Mouse (Mus musculus): Measurements from ENCODE around the gene Abhd17c. TPM values are rescaled to one million over a fixed set of nuclear protein-coding genes. Genes with fewer than 3 reads are reported as not detected.
"Not testable (repeated sequence)": the region's sequence is repeated elsewhere in the genome, so short reads cannot be mapped to it uniquely, and the experiment has no call there.

The Abhd17c gene
- total and polyA plus RNA-seq, 3 experiments, result 13.5 to 28.1 (median 22.8) TPM

GRCm38 (mm10) chr7:84185196-84185595, 33.5 kb upstream of the Abhd17c start:
- TF ChIP-seq GATA2 (IDR thresholded peaks at IDR 0.05; ENCODE audit: borderline replicate concordance, low read depth, low read length) (no peak), TAL1 (conservative IDR thresholded peaks at IDR 0.05; ENCODE audit: low read depth, low read length) (no peak), CTCF (IDR thresholded peaks at IDR 0.05; ENCODE audit: low read depth, low read length) (no peak), GATA1 (IDR thresholded peaks at IDR 0.05; ENCODE audit: borderline replicate concordance, low read length) (no peak), POLR2AphosphoS5 (IDR thresholded peaks at IDR 0.05; ENCODE audit: insufficient replicate concordance, low read depth, low read length) (no peak)
- H3K9me3 ChIP-seq (replicated peaks), result no peaks in the 10 kb centered on the region
- no peak overlapping the region for H3K4me3 ChIP-seq (ENCODE audit: low read depth, low read length)
- H3K4me1 ChIP-seq (ENCODE audit: insufficient read depth, low read depth, low read length), result no peaks in the 10 kb centered on the region
- DNase-seq (ENCODE audit: low spot score), result no peak
- no peaks in the 10 kb centered on the region for H3K27me3 ChIP-seq (ENCODE audit: insufficient read depth, low read length)
- no peak for ATAC-seq (ENCODE audit: extremely low read depth, insufficient number of reproducible peaks, low FRiP score, poor library complexity, severe bottlenecking)
- H3K36me3 ChIP-seq (replicated peaks), result no peaks in the 10 kb centered on the region

GRCm38 (mm10) chr7:84184703-84185102, 33.0 kb upstream of the Abhd17c start:
- TF ChIP-seq GATA2 (IDR thresholded peaks at IDR 0.05; ENCODE audit: borderline replicate concordance, low read depth, low read length) (no peak), GATA1 (IDR thresholded peaks at IDR 0.05; ENCODE audit: borderline replicate concordance, low read length) (no peak), TAL1 (conservative IDR thresholded peaks at IDR 0.05; ENCODE audit: low read depth, low read length) (no peak), CTCF (IDR thresholded peaks at IDR 0.05; ENCODE audit: low read depth, low read length) (no peak), POLR2AphosphoS5 (IDR thresholded peaks at IDR 0.05; ENCODE audit: insufficient replicate concordance, low read depth, low read length) (no peak)

GRCm38 (mm10) chr7:84178809-84179208, 27.1 kb upstream of the Abhd17c start:
- ATAC-seq (ENCODE audit: extremely low read depth, insufficient number of reproducible peaks, low FRiP score, poor library complexity, severe bottlenecking); H3K9me3 ChIP-seq (replicated peaks); DNase-seq (ENCODE audit: low spot score); H3K4me3 ChIP-seq (ENCODE audit: low read depth, low read length); H3K36me3 ChIP-seq (replicated peaks); H3K4me1 ChIP-seq (ENCODE audit: insufficient read depth, low read depth, low read length); H3K27me3 ChIP-seq (ENCODE audit: insufficient read depth, low read length): not testable (repeated sequence)

More at GRCm38 (mm10) chr7:84184703-84185102, 33.0 kb upstream of the Abhd17c start:
- no peak for DNase-seq (ENCODE audit: low spot score)
- H3K4me3 ChIP-seq (ENCODE audit: low read depth, low read length), result no peak overlapping the region
- no peaks in the 10 kb centered on the region for H3K4me1 ChIP-seq (ENCODE audit: insufficient read depth, low read depth, low read length)
- H3K9me3 ChIP-seq (replicated peaks), result no peaks in the 10 kb centered on the region
- H3K36me3 ChIP-seq (replicated peaks), result no peaks in the 10 kb centered on the region
- H3K27me3 ChIP-seq (ENCODE audit: insufficient read depth, low read length), result no peaks in the 10 kb centered on the region
- no peak for ATAC-seq (ENCODE audit: extremely low read depth, insufficient number of reproducible peaks, low FRiP score, poor library complexity, severe bottlenecking)

- H3K36me3 ChIP-seq (replicated peaks), result no peaks in the 10 kb centered on the region
- H3K4me1 ChIP-seq (ENCODE audit: insufficient read depth, low read depth, low read length), result no peaks in the 10 kb centered on the region
- H3K9me3 ChIP-seq (replicated peaks), result no peaks in the 10 kb centered on the region
- ATAC-seq (ENCODE audit: extremely low read depth, insufficient number of reproducible peaks, low FRiP score, poor library complexity, severe bottlenecking) (no peak), DNase-seq (ENCODE audit: low spot score) (no peak)
- H3K27me3 ChIP-seq (ENCODE audit: insufficient read depth, low read length), result peaks cover 12% of the 10 kb centered on the region
- no peak overlapping the region for H3K4me3 ChIP-seq (ENCODE audit: low read depth, low read length)
- TF ChIP-seq POLR2AphosphoS5 (IDR thresholded peaks at IDR 0.05; ENCODE audit: insufficient replicate concordance, low read depth, low read length) (no peak), GATA1 (IDR thresholded peaks at IDR 0.05; ENCODE audit: borderline replicate concordance, low read length) (no peak), CTCF (IDR thresholded peaks at IDR 0.05; ENCODE audit: low read depth, low read length) (no peak), GATA2 (IDR thresholded peaks at IDR 0.05; ENCODE audit: borderline replicate concordance, low read depth, low read length) (no peak), TAL1 (conservative IDR thresholded peaks at IDR 0.05; ENCODE audit: low read depth, low read length) (no peak)
These were observed 23.2 kb upstream of the Abhd17c start for GRCm38 (mm10) chr7:84174655-84175448.

- Histone ChIP-seq H3K27me3 (ENCODE audit: insufficient read depth, low read length) (peaks cover 14% of the 10 kb centered on the region), H3K4me3 (ENCODE audit: low read depth, low read length) (no peak overlapping the region), H3K36me3 (replicated peaks) (no peaks in the 10 kb centered on the region), H3K9me3 (replicated peaks) (no peaks in the 10 kb centered on the region), H3K4me1 (ENCODE audit: insufficient read depth, low read depth, low read length) (no peaks in the 10 kb centered on the region)
- TF ChIP-seq GATA2 (IDR thresholded peaks at IDR 0.05; ENCODE audit: borderline replicate concordance, low read depth, low read length), result no peak
- no peak for TF ChIP-seq POLR2AphosphoS5 (IDR thresholded peaks at IDR 0.05; ENCODE audit: insufficient replicate concordance, low read depth, low read length)
- TF ChIP-seq TAL1 (conservative IDR thresholded peaks at IDR 0.05; ENCODE audit: low read depth, low read length), result no peak
- no peak for TF ChIP-seq GATA1 (IDR thresholded peaks at IDR 0.05; ENCODE audit: borderline replicate concordance, low read length)
- no peak for TF ChIP-seq CTCF (IDR thresholded peaks at IDR 0.05; ENCODE audit: low read depth, low read length)
- ATAC-seq (ENCODE audit: extremely low read depth, insufficient number of reproducible peaks, low FRiP score, poor library complexity, severe bottlenecking) (no peak), DNase-seq (ENCODE audit: low spot score) (no peak)
These were observed 21.7 kb upstream of the Abhd17c start for GRCm38 (mm10) chr7:84173394-84173793.

GRCm38 (mm10) chr7:84171177-84171787, 19.6 kb upstream of the Abhd17c start:
- TF ChIP-seq GATA1 (IDR thresholded peaks at IDR 0.05; ENCODE audit: borderline replicate concordance, low read length) (no peak), GATA2 (IDR thresholded peaks at IDR 0.05; ENCODE audit: borderline replicate concordance, low read depth, low read length) (no peak), POLR2AphosphoS5 (IDR thresholded peaks at IDR 0.05; ENCODE audit: insufficient replicate concordance, low read depth, low read length) (no peak), TAL1 (conservative IDR thresholded peaks at IDR 0.05; ENCODE audit: low read depth, low read length) (no peak), CTCF (IDR thresholded peaks at IDR 0.05; ENCODE audit: low read depth, low read length) (no peak)
- Histone ChIP-seq H3K27me3 (ENCODE audit: insufficient read depth, low read length) (peaks cover 17% of the 10 kb centered on the region), H3K4me3 (ENCODE audit: low read depth, low read length) (no peak overlapping the region), H3K4me1 (ENCODE audit: insufficient read depth, low read depth, low read length) (no peaks in the 10 kb centered on the region), H3K9me3 (replicated peaks) (no peaks in the 10 kb centered on the region), H3K36me3 (replicated peaks) (no peaks in the 10 kb centered on the region)
- DNase-seq (ENCODE audit: low spot score) (no peak), ATAC-seq (ENCODE audit: extremely low read depth, insufficient number of reproducible peaks, low FRiP score, poor library complexity, severe bottlenecking) (no peak)
